Mouse (Mus musculus) liver, embryonic 14.5 days (tissue): ENCODE measurements around the gene Map3k15.

Source experiments
- CTCF ChIP-seq: IDR thresholded peaks from 2 replicates; pipeline ENCODE4 v1.5.1; 2016; ENCODE audit warnings: antibody characterized with exemption, low read depth, control low read depth
- EP300 ChIP-seq: IDR thresholded peaks from 2 replicates; pipeline ENCODE4 v1.6.1; 2016; ENCODE audit warnings: antibody characterized with exemption, low read depth

- TF ChIP-seq EP300 (no peak), CTCF (no peak)
Observed at GRCm38 (mm10) chrX:160113777-160114176, 125.5 kb downstream of the Map3k15 start.
